ENCODE assay signal across 8 mouse cellular contexts in genomic region chr17:27512619-27513161, GRCm38 (mm10). TPM values are rescaled to one million over a fixed set of nuclear protein-coding genes. Genes with fewer than 3 reads are reported as not detected.
DNase-seq lines count a peak whose midpoint lies in the region; ATAC-seq and TF ChIP-seq lines count a peak whose summit lies in the region.

No protein-coding gene starts in this region.

- H3K9ac ChIP-seq in heart, embryonic 14.5 days (ENCODE audit: low read length) = peak overlapping the region; percentile 66
- peak overlapping the region; percentile 55 for H3K9ac ChIP-seq in ES-E14 (ENCODE audit: insufficient read depth, low read depth, low read length, poor library complexity, severe bottlenecking)
- H3K9ac ChIP-seq in embryonic facial prominence, embryonic 12.5 days = peak overlapping the region; percentile 65
- H3K9ac ChIP-seq in intestine, postnatal 0 days (ENCODE audit: low read depth, low read length) = 0 out of 2 replicates have a peak overlapping the region, but pooled peaks have one; percentile 17
- H3K9ac ChIP-seq in neural tube, embryonic 15.5 days (replicated peaks) = peak overlapping the region; percentile 75

- under 1% methylated on average over 68 of the region's 78 CpGs for WGBS in heart, embryonic 14.5 days
- under 1% methylated on average over 68 of the region's 78 CpGs for WGBS in embryonic facial prominence, embryonic 12.5 days
- WGBS in intestine, postnatal 0 days = under 1% methylated on average over 62 of the region's 78 CpGs
- WGBS in neural tube, embryonic 15.5 days = under 1% methylated on average over 71 of the region's 78 CpGs

- H3K4me1 ChIP-seq in heart, embryonic 14.5 days (ENCODE audit: control insufficient read depth in 2 of 2, insufficient read depth in 2 of 2, low read length in 2 of 2) = peaks cover 0 to 24% of the 10 kb centered on the region in 2 experiments; a peak in 2 of 4 replicates
- peaks cover 0 to 6% of the 10 kb centered on the region in 2 experiments; a peak in 1 of 4 replicates for H3K4me1 ChIP-seq in ES-E14 (ENCODE audit: control insufficient read depth in 2 of 2, insufficient read depth in 2 of 2, low read length in 2 of 2, poor library complexity in 1 of 2)
- peaks cover 17% of the 10 kb centered on the region for H3K4me1 ChIP-seq in embryonic facial prominence, embryonic 12.5 days
- 0 out of 2 replicates have a peak, but pooled peaks cover 3% of the 10 kb centered on the region for H3K4me1 ChIP-seq in intestine, postnatal 0 days (replicated peaks; ENCODE audit: control insufficient read depth, insufficient read depth, low read length)
- H3K4me1 ChIP-seq in neural tube, embryonic 15.5 days = peaks cover 44% of the 10 kb centered on the region

- peak overlapping the region; percentile 99 for H3K4me2 ChIP-seq in heart, embryonic 14.5 days (ENCODE audit: low read length)
- H3K4me2 ChIP-seq in embryonic facial prominence, embryonic 12.5 days (replicated peaks) = peak overlapping the region; percentile 100
- H3K4me2 ChIP-seq in intestine, postnatal 0 days (replicated peaks; ENCODE audit: low read depth) = peak overlapping the region; percentile 98
- H3K4me2 ChIP-seq in neural tube, embryonic 15.5 days = peak overlapping the region; percentile 97

- TF ChIP-seq CTCF in intestine, postnatal 0 days (IDR thresholded peaks at IDR 0.05; ENCODE audit: low read depth) = no peak

- H3K4me3 ChIP-seq in heart, embryonic 14.5 days (ENCODE audit: control insufficient read depth in 1 of 2, insufficient read depth in 1 of 2, low read depth in 1 of 2, low read length in 2 of 2) = peak overlapping the region; percentile 50 to 57
- H3K4me3 ChIP-seq in ES-E14 (ENCODE audit: insufficient read depth in 1 of 2, low read depth in 1 of 2, low read length in 2 of 2, poor library complexity in 1 of 2, severe bottlenecking in 1 of 2) = peak overlapping the region; percentile 34 to 73
- H3K4me3 ChIP-seq in embryonic facial prominence, embryonic 12.5 days = peak overlapping the region; percentile 56
- peak overlapping the region; percentile 56 for H3K4me3 ChIP-seq in intestine, postnatal 0 days (ENCODE audit: low read depth, low read length)
- H3K4me3 ChIP-seq in neural tube, embryonic 15.5 days (replicated peaks) = peak overlapping the region; percentile 63

- H3K36me3 ChIP-seq in heart, embryonic 14.5 days (ENCODE audit: control insufficient read depth, insufficient read depth, low read length) = no peaks in the 10 kb centered on the region
- no peaks in the 10 kb centered on the region for H3K36me3 ChIP-seq in ES-E14 (ENCODE audit: control insufficient read depth, insufficient read depth, low read length, poor library complexity, severe bottlenecking)
- H3K36me3 ChIP-seq in embryonic facial prominence, embryonic 12.5 days = no peaks in the 10 kb centered on the region
- H3K36me3 ChIP-seq in intestine, postnatal 0 days (ENCODE audit: control insufficient read depth, insufficient read depth) = no peaks in the 10 kb centered on the region
- no peaks in the 10 kb centered on the region for H3K36me3 ChIP-seq in neural tube, embryonic 15.5 days

- H3K27ac ChIP-seq in heart, embryonic 14.5 days (replicated peaks in 1 of 2; ENCODE audit: control insufficient read depth in 1 of 2, insufficient read depth in 1 of 2, low read depth in 2 of 2, low read length in 2 of 2) = no peak overlapping the region
- H3K27ac ChIP-seq in ES-E14 (ENCODE audit: insufficient read depth, low read depth, low read length, poor library complexity, severe bottlenecking) = no peak overlapping the region
- no peak overlapping the region for H3K27ac ChIP-seq in embryonic facial prominence, embryonic 12.5 days
- no peak overlapping the region for H3K27ac ChIP-seq in intestine, postnatal 0 days (ENCODE audit: low read depth, low read length)
- peak overlapping the region; percentile 64 for H3K27ac ChIP-seq in neural tube, embryonic 15.5 days (replicated peaks)

- peaks cover 100% of the 10 kb centered on the region for H3K27me3 ChIP-seq in heart, embryonic 14.5 days (ENCODE audit: control insufficient read depth, insufficient read depth, low read length)
- H3K27me3 ChIP-seq in embryonic facial prominence, embryonic 12.5 days = peaks cover 84% of the 10 kb centered on the region
- H3K27me3 ChIP-seq in intestine, postnatal 0 days (replicated peaks; ENCODE audit: control insufficient read depth, insufficient read depth, low read length) = peaks cover 62% of the 10 kb centered on the region
- H3K27me3 ChIP-seq in neural tube, embryonic 15.5 days (replicated peaks) = peaks cover 37% of the 10 kb centered on the region

- ATAC-seq in heart, embryonic 14.5 days (ENCODE audit: insufficient number of reproducible peaks, insufficient read depth, low FRiP score, low read depth) = no peak
- no peak for ATAC-seq in embryonic facial prominence, embryonic 12.5 days (ENCODE audit: insufficient number of reproducible peaks, insufficient read depth, low FRiP score, low TSS enrichment)
- ATAC-seq in intestine, postnatal 0 days = no peak
- ATAC-seq in neural tube, embryonic 15.5 days (ENCODE audit: low FRiP score) = peak; percentile 29; the same call in 1 of the 2 replicates

- H3K9me3 ChIP-seq in heart, embryonic 14.5 days (ENCODE audit: control insufficient read depth, low read length) = no peaks in the 10 kb centered on the region
- no peaks in the 10 kb centered on the region for H3K9me3 ChIP-seq in ES-E14 (ENCODE audit: control insufficient read depth, insufficient read depth, low read depth, low read length)
- no peaks in the 10 kb centered on the region for H3K9me3 ChIP-seq in embryonic facial prominence, embryonic 12.5 days
- no peaks in the 10 kb centered on the region for H3K9me3 ChIP-seq in intestine, postnatal 0 days (ENCODE audit: control insufficient read depth)
- no peaks in the 10 kb centered on the region for H3K9me3 ChIP-seq in neural tube, embryonic 15.5 days (replicated peaks)

- in situ Hi-C loops in ES-E14 (cut with MboI; ENCODE audit: low sequenced_read_pairs in 2 of 2, unreplicated experiment in 2 of 2) = loop anchor here (10.0 to 25.0 kb wide), 2 partner anchors 298 to 325 kb away; no protein-coding TSS in a partner anchor

- no peak for DNase-seq in heart, adult 18-20 months
- DNase-seq in ES-E14 (ENCODE audit: low read depth, low spot score) = no peak
- no peak for DNase-seq in gastrocnemius, adult 18-20 months (ENCODE audit: low spot score)
- DNase-seq in layer of hippocampus, adult 18-20 months (ENCODE audit: low spot score in 2 of 2) = no peak

TF ChIP-seq in ES-E14, 5 proteins besides CTCF, POLR2A, EP300 and RAD21:
- TF ChIP-seq MAFK (IDR thresholded peaks at IDR 0.05; ENCODE audit: insufficient read depth, low read depth, low read length) = no peak
- no peak for TF ChIP-seq ZNF384 (IDR thresholded peaks at IDR 0.05; ENCODE audit: low read depth, low read length)
- TF ChIP-seq HCFC1 (IDR thresholded peaks at IDR 0.05; ENCODE audit: borderline replicate concordance, insufficient read depth, low read length) = no peak
- TF ChIP-seq CHD2 (IDR thresholded peaks at IDR 0.05; ENCODE audit: low read depth, low read length) = no peak
- no peak for TF ChIP-seq ZC3H11A (IDR thresholded peaks at IDR 0.05; ENCODE audit: borderline replicate concordance, low read depth, low read length)

RNA-seq across cellular contexts. Expression of gene Grm4, which starts 8.5 kb away (rescaled TPM):
- polyA plus RNA-seq in heart, embryonic 14.5 days (2014; fragmentation: Nextera tagmentation; extraction: Ambion mirVana) = 0.12 TPM in 1 of 2 replicates, not detected in the other
- total RNA-seq in heart, adult 18-20 months (2021) = under 1 TPM; 0.15 to 0.18 TPM
- total RNA-seq in ES-E14 (2012; rRNA removed) = 0.49 and 0.74 TPM in 2 replicates
- 0.68 and 0.73 TPM in 2 replicates for polyA plus RNA-seq in embryonic facial prominence, embryonic 12.5 days (2016; fragmentation: Nextera tagmentation; extraction: Ambion mirVana)
- polyA plus RNA-seq in intestine, postnatal 0 days (2015; fragmentation: Nextera tagmentation; extraction: Ambion mirVana) = 0.47 TPM in 2 replicates
- polyA plus RNA-seq in neural tube, embryonic 15.5 days (2015; fragmentation: Nextera tagmentation; extraction: Ambion mirVana) = 9.7 and 10.1 TPM in 2 replicates
- total RNA-seq in gastrocnemius, adult 18-20 months (2021) = under 1 TPM in 1 of 2 experiments, not detected in 1; 0.07 TPM
- 10 to 100 TPM in 1 of 2 experiments, 1 to 10 TPM in 1; 9.2 to 12.8 TPM for total RNA-seq in layer of hippocampus, adult 18-20 months (2021)

RNA-seq across cellular contexts. Expression of gene Hmga1, which starts 43.6 kb away (rescaled TPM):
- polyA plus RNA-seq in heart, embryonic 14.5 days (2014; fragmentation: Nextera tagmentation; extraction: Ambion mirVana) = 113 and 126 TPM in 2 replicates
- 10 to 100 TPM; 47.3 to 52.7 TPM for total RNA-seq in heart, adult 18-20 months (2021)
- total RNA-seq in ES-E14 (2012; rRNA removed) = 142 and 175 TPM in 2 replicates
- 236 and 247 TPM in 2 replicates for polyA plus RNA-seq in embryonic facial prominence, embryonic 12.5 days (2016; fragmentation: Nextera tagmentation; extraction: Ambion mirVana)
- polyA plus RNA-seq in intestine, postnatal 0 days (2015; fragmentation: Nextera tagmentation; extraction: Ambion mirVana) = 108 and 116 TPM in 2 replicates
- 129 and 207 TPM in 2 replicates for polyA plus RNA-seq in neural tube, embryonic 15.5 days (2015; fragmentation: Nextera tagmentation; extraction: Ambion mirVana)
- 10 to 100 TPM; 31.9 to 32.7 TPM for total RNA-seq in gastrocnemius, adult 18-20 months (2021)
- 10 to 100 TPM; 42.1 to 44.6 TPM for total RNA-seq in layer of hippocampus, adult 18-20 months (2021)

RNA-seq across cellular contexts. Expression of gene AI413582, which starts 52.9 kb away (rescaled TPM):
- 18.5 and 24.2 TPM in 2 replicates for polyA plus RNA-seq in heart, embryonic 14.5 days (2014; fragmentation: Nextera tagmentation; extraction: Ambion mirVana)
- 10 to 100 TPM in 1 of 2 experiments, 1 to 10 TPM in 1; 9.3 to 10.6 TPM for total RNA-seq in heart, adult 18-20 months (2021)
- total RNA-seq in ES-E14 (2012; rRNA removed) = 6.8 and 9.2 TPM in 2 replicates
- polyA plus RNA-seq in embryonic facial prominence, embryonic 12.5 days (2016; fragmentation: Nextera tagmentation; extraction: Ambion mirVana) = 18.2 and 20.3 TPM in 2 replicates
- 80.3 and 83.0 TPM in 2 replicates for polyA plus RNA-seq in intestine, postnatal 0 days (2015; fragmentation: Nextera tagmentation; extraction: Ambion mirVana)
- polyA plus RNA-seq in neural tube, embryonic 15.5 days (2015; fragmentation: Nextera tagmentation; extraction: Ambion mirVana) = 70.8 and 74.9 TPM in 2 replicates
- 1 to 10 TPM; 2.8 to 4.0 TPM for total RNA-seq in gastrocnemius, adult 18-20 months (2021)
- total RNA-seq in layer of hippocampus, adult 18-20 months (2021) = 10 to 100 TPM; 66.6 to 67.1 TPM

Comparison
In these comparisons a context has a peak if more than half of its experiments do, and no peak if none do; other contexts are left out.
1. H3K9ac ChIP-seq: peak in every context shown above with its lines; median percentile 75 in neural tube, embryonic 15.5 days; 66 in heart, embryonic 14.5 days; 65 in embryonic facial prominence, embryonic 12.5 days; 55 in ES-E14; 17 in intestine, postnatal 0 days.